Mouse (Mus musculus) MEL (cell line): ENCODE results near the gene Pcbp4. TPM values are rescaled to one million over a fixed set of nuclear protein-coding genes. Genes with fewer than 3 reads are reported as not detected.

Experiments
- DNase-seq: peaks from one replicate; pipeline ENCODE4 v3.0.0; 2011; ENCODE audit warnings: low read depth, low spot score
- H3K27ac ChIP-seq: 2 replicates; pipeline ENCODE4 v1.5.1; 2012; ENCODE audit warnings: low read depth, mild to moderate bottlenecking, control low read depth, low read length, moderate library complexity; ENCODE audit not compliant: control insufficient read depth
- H3K27me3 ChIP-seq, 2 experiments: fragments of 150-350 bp in 1 of 2; sonication (generic) in 1 of 2; 2 replicates each; pipeline ENCODE4 v1.6.1; 2012; ENCODE audit warnings: low read length in 2 of 2, mild to moderate bottlenecking in 2 of 2, improper control_type of control experiment in 1 of 2, moderate library complexity in 1 of 2; ENCODE audit not compliant: insufficient read depth in 2 of 2, control insufficient read depth in 1 of 2
- H3K36me3 ChIP-seq, 2 experiments: 2 replicates each; pipeline ENCODE4 v1.6.1; 2012 to 2014; ENCODE audit warnings: low read length in 2 of 2, improper control_type of control experiment in 1 of 2, inconsistent platforms in 1 of 2, mild to moderate bottlenecking in 1 of 2; ENCODE audit not compliant: insufficient read depth in 2 of 2, control insufficient read depth in 1 of 2
- H3K4me1 ChIP-seq, 2 experiments: fragments of 150-350 bp in 1 of 2; sonication (generic) in 1 of 2; 2 replicates each; pipeline ENCODE4 v1.6.1; 2012; ENCODE audit warnings: low read length in 2 of 2, improper control_type of control experiment in 1 of 2, mild to moderate bottlenecking in 1 of 2; ENCODE audit not compliant: insufficient read depth in 2 of 2, control insufficient read depth in 1 of 2
- H3K4me3 ChIP-seq, 2 experiments: fragments of 150-350 bp in 1 of 2; sonication (generic) in 1 of 2; 2 replicates each; pipeline ENCODE4 v1.5.1; 2012; ENCODE audit warnings: low read depth in 2 of 2, low read length in 2 of 2, mild to moderate bottlenecking in 2 of 2, moderate library complexity in 2 of 2, control low read depth in 1 of 2, improper control_type of control experiment in 1 of 2; ENCODE audit not compliant: control insufficient read depth in 1 of 2, insufficient read depth in 1 of 2
- H3K79me2 ChIP-seq: 2 replicates; pipeline ENCODE4 v1.6.1; 2012; ENCODE audit warnings: mild to moderate bottlenecking, low read length, moderate library complexity; ENCODE audit not compliant: control insufficient read depth, poor library complexity, insufficient read depth
- H3K9ac ChIP-seq: 2 replicates; pipeline ENCODE4 v1.6.1; 2012; ENCODE audit warnings: low read depth, mild to moderate bottlenecking, control low read depth, low read length, moderate library complexity; ENCODE audit not compliant: control insufficient read depth, poor library complexity, severe bottlenecking
- H3K9me3 ChIP-seq: fragments of 150-350 bp; sonication (generic); replicated peaks from 2 replicates; pipeline ENCODE4 v1.6.1; 2012; ENCODE audit warnings: mild to moderate bottlenecking, low read length, improper control_type of control experiment, moderate library complexity; ENCODE audit not compliant: insufficient read depth
- BHLHE40 ChIP-seq: IDR thresholded peaks from 2 replicates; pipeline ENCODE4 v1.6.1; 2012; ENCODE audit warnings: low read depth, mild to moderate bottlenecking, inconsistent platforms, low read length, improper control_type of control experiment, borderline replicate concordance
- CTCF ChIP-seq, 3 experiments: IDR thresholded peaks in 2 of 3; conservative IDR thresholded peaks in 1 of 3; 2 replicates each; pipeline ENCODE4 v1.5.1; 2011 to 2012; ENCODE audit warnings: low read length in 3 of 3, low read depth in 2 of 3, mild to moderate bottlenecking in 2 of 3, improper control_type of control experiment in 1 of 3, inconsistent platforms in 1 of 3, mixed read lengths in 1 of 3, moderate library complexity in 1 of 3; ENCODE audit not compliant: control insufficient read depth in 1 of 3, insufficient read depth in 1 of 3, poor library complexity in 1 of 3, severe bottlenecking in 1 of 3
- ELF1 ChIP-seq: IDR thresholded peaks from 2 replicates; pipeline ENCODE4 v1.6.1; 2014; ENCODE audit warnings: low read depth, mild to moderate bottlenecking, inconsistent platforms, low read length, improper control_type of control experiment, moderate library complexity
- ETS1 ChIP-seq: IDR thresholded peaks from 2 replicates; pipeline ENCODE4 v1.6.1; 2012; ENCODE audit warnings: low read depth, mild to moderate bottlenecking, inconsistent platforms, low read length, improper control_type of control experiment, moderate library complexity
- GABPA ChIP-seq: IDR thresholded peaks from 2 replicates; pipeline ENCODE4 v1.6.1; 2012; ENCODE audit warnings: low read depth, mild to moderate bottlenecking, inconsistent platforms, low read length, improper control_type of control experiment, moderate library complexity
- GATA1 ChIP-seq: IDR thresholded peaks from 2 replicates; pipeline ENCODE4 v1.6.1; 2011; ENCODE audit warnings: low read depth, low read length, improper control_type of control experiment
- KAT2A ChIP-seq: conservative IDR thresholded peaks from 2 replicates; pipeline ENCODE4 v1.6.1; 2012; ENCODE audit warnings: low read depth, low read length, improper control_type of control experiment, inconsistent platforms
- MAFK ChIP-seq: IDR thresholded peaks from 2 replicates; pipeline ENCODE4 v1.6.1; 2011; ENCODE audit warnings: low read depth, mild to moderate bottlenecking, low read length, improper control_type of control experiment, borderline replicate concordance
- MEF2A ChIP-seq: IDR thresholded peaks from 2 replicates; pipeline ENCODE4 v1.6.1; 2014; ENCODE audit warnings: low read depth, mild to moderate bottlenecking, inconsistent platforms, low read length, improper control_type of control experiment; ENCODE audit not compliant: poor library complexity, insufficient replicate concordance, severe bottlenecking; ENCODE audit errors: extremely low read depth
- MXI1 ChIP-seq: IDR thresholded peaks from 2 replicates; pipeline ENCODE4 v1.6.1; 2011; ENCODE audit warnings: mild to moderate bottlenecking, low read depth, low read length, improper control_type of control experiment
- MYC ChIP-seq: IDR thresholded peaks from 2 replicates; pipeline ENCODE4 v1.6.1; 2011; ENCODE audit warnings: low read depth, mild to moderate bottlenecking, low read length, improper control_type of control experiment, moderate library complexity
- NELFE ChIP-seq: IDR thresholded peaks from 2 replicates; pipeline ENCODE4 v1.6.1; 2011; ENCODE audit warnings: low read depth, low read length, improper control_type of control experiment
- NRF1 ChIP-seq: IDR thresholded peaks from 2 replicates; pipeline ENCODE4 v1.6.1; 2014; ENCODE audit warnings: low read depth, mild to moderate bottlenecking, inconsistent platforms, low read length, improper control_type of control experiment, moderate library complexity; ENCODE audit not compliant: poor library complexity, insufficient read depth, severe bottlenecking
- POLR2A ChIP-seq, 2 experiments: IDR thresholded peaks; 2 replicates each; pipeline ENCODE4 v1.6.1; 2011 to 2012; ENCODE audit warnings: low read length in 2 of 2, mild to moderate bottlenecking in 2 of 2, control low read depth in 1 of 2, improper control_type of control experiment in 1 of 2, low read depth in 1 of 2, moderate library complexity in 1 of 2; ENCODE audit not compliant: control insufficient read depth in 1 of 2, insufficient read depth in 1 of 2, poor library complexity in 1 of 2
- POLR2AphosphoS5 ChIP-seq: IDR thresholded peaks from 2 replicates; pipeline ENCODE4 v1.6.1; 2012; ENCODE audit warnings: low read depth, borderline replicate concordance, mild to moderate bottlenecking, inconsistent platforms, low read length, moderate library complexity, mixed read lengths
- SIN3A ChIP-seq: IDR thresholded peaks from 2 replicates; pipeline ENCODE4 v1.6.1; 2012; ENCODE audit warnings: low read length, improper control_type of control experiment, inconsistent platforms
- SMC3 ChIP-seq: IDR thresholded peaks from 2 replicates; pipeline ENCODE4 v1.6.1; 2011; ENCODE audit warnings: low read depth, low read length, improper control_type of control experiment
- TAL1 ChIP-seq: IDR thresholded peaks from 2 replicates; pipeline ENCODE4 v1.6.1; 2012; ENCODE audit warnings: mild to moderate bottlenecking, inconsistent platforms, low read length, moderate library complexity, mixed read lengths
- TBP ChIP-seq: IDR thresholded peaks from 2 replicates; pipeline ENCODE4 v1.8.0; 2011; ENCODE audit warnings: low read depth, low read length, improper control_type of control experiment
- TCF12 ChIP-seq: IDR thresholded peaks from 2 replicates; pipeline ENCODE4 v1.6.1; 2014; ENCODE audit warnings: low read depth, mild to moderate bottlenecking, inconsistent platforms, low read length, improper control_type of control experiment, moderate library complexity
- UBTF ChIP-seq: IDR thresholded peaks from 2 replicates; pipeline ENCODE4 v1.6.1; 2012; ENCODE audit warnings: low read depth, mild to moderate bottlenecking, inconsistent platforms, low read length, improper control_type of control experiment, moderate library complexity, borderline replicate concordance; ENCODE audit not compliant: insufficient read depth
- USF2 ChIP-seq, 2 experiments: IDR thresholded peaks; 2 replicates each; pipeline ENCODE4 v1.6.1; 2011 to 2012; ENCODE audit warnings: improper control_type of control experiment in 2 of 2, low read length in 2 of 2, borderline replicate concordance in 1 of 2, inconsistent platforms in 1 of 2, low read depth in 1 of 2, mild to moderate bottlenecking in 1 of 2; ENCODE audit not compliant: insufficient read depth in 1 of 2
- ZC3H11A ChIP-seq: IDR thresholded peaks from 2 replicates; pipeline ENCODE4 v1.6.1; 2012; ENCODE audit warnings: low read depth, mild to moderate bottlenecking, inconsistent platforms, low read length, improper control_type of control experiment
- ZKSCAN1 ChIP-seq: IDR thresholded peaks from 2 replicates; pipeline ENCODE4 v1.6.1; 2012; ENCODE audit warnings: low read depth, mild to moderate bottlenecking, inconsistent platforms, low read length, improper control_type of control experiment, moderate library complexity
- ZMIZ1 ChIP-seq: IDR thresholded peaks from 2 replicates; pipeline ENCODE4 v1.6.1; 2012; ENCODE audit warnings: low read depth, mild to moderate bottlenecking, inconsistent platforms, low read length, improper control_type of control experiment, moderate library complexity
- polyA plus RNA-seq, 2 experiments: library from polyadenylated mRNA; stranded (reverse) in 1 of 2; unstranded in 1 of 2; fragments of >175 nt in 1 of 2; fragments of >200 nt in 1 of 2; gene quantifications; 2 replicates each; pipeline versions ENCODE4 v1.2.1 to v1.2.4; 2012; ENCODE audit warnings: low replicate concordance in 2 of 2, low read depth in 1 of 2; ENCODE audit not compliant: insufficient read length in 2 of 2, insufficient read depth in 1 of 2, missing spikeins in 1 of 2
- total RNA-seq: library from RNA; depleted of rRNA; stranded (reverse); fragments of 300-350 nt; gene quantifications from 2 replicates; pipeline ENCODE4 v1.2.3, GENCODE M21; 2012

Gene Pcbp4
- total and polyA plus RNA-seq, 3 experiments = 7.7 to 36.6 TPM; not detected in 1

DNA sequence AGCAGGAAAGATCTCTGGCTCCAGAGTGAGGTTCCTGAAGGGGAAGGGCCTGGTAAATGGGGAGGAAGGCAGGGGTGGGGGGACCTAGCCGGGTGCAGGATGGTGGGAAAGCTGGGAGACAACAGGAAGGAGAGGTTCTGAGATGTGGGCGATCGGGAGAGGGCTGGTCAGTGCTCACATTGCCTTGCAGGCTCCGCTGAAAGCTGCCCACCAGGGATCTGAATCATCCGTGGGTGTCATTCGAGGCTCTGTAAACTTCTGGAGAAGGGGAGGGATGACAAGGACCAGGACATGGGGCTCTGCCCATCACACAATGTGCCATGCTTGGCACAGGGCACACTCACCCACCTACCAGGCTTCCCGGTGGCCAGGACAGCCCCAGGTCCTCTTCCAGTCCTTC, 19.7 kb upstream of the Pcbp4 start:
- Histone ChIP-seq H3K9me3 (no peaks in the 10 kb centered on the region), H3K27ac (no peak overlapping the region), H3K4me1 (peaks cover 0 to 28% of the 10 kb centered on the region in 2 experiments; a peak in 3 of 4 replicates), H3K79me2 (peaks cover 24% of the 10 kb centered on the region), H3K27me3 (no peaks in the 10 kb centered on the region), H3K9ac (no peak overlapping the region), H3K36me3 (peaks cover 4 to 9% of the 10 kb centered on the region in 2 experiments; a peak in 3 of 4 replicates), H3K4me3 (no peak overlapping the region)
- DNase-seq = no peak
- TF ChIP-seq MXI1 (no peak), NELFE (no peak), GABPA (no peak), ZKSCAN1 (no peak), USF2 (IDR thresholded peaks at IDR 0.05; ENCODE audit: borderline replicate concordance in 1 of 2, insufficient read depth in 1 of 2, low read depth in 1 of 2, low read length in 2 of 2) (no peak), TCF12 (no peak), POLR2A (IDR thresholded peaks at IDR 0.05; ENCODE audit: control insufficient read depth in 1 of 2, insufficient read depth in 1 of 2, low read depth in 1 of 2, low read length in 2 of 2, poor library complexity in 1 of 2) (peak in 1 of 2 experiments; percentile 36; a peak in 1 of 4 replicates), GATA1 (no peak)

DNA sequence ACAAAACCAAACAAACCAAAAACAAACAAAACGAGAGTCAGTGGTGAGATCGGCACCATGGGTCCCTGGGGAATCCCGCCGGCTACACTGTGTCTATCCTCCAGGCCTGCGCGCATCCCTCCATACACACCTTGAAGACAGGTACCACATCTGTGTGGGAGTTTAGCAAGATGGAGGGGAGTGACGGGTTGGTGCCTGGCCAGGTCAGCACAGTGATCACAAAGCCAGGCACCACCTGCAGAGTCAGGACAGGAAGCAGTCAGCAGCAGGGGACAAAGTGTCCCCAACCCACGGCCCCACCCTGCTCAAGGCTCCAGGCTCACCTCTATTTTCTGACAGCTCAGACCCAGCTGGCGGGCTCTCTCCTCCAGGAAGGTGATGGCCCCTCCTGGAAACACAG, 16.5 kb upstream of the Pcbp4 start:
- Histone ChIP-seq H3K4me1 (peaks cover 0 to 22% of the 10 kb centered on the region in 2 experiments; a peak in 3 of 4 replicates), H3K4me3 (no peak overlapping the region)

DNA sequence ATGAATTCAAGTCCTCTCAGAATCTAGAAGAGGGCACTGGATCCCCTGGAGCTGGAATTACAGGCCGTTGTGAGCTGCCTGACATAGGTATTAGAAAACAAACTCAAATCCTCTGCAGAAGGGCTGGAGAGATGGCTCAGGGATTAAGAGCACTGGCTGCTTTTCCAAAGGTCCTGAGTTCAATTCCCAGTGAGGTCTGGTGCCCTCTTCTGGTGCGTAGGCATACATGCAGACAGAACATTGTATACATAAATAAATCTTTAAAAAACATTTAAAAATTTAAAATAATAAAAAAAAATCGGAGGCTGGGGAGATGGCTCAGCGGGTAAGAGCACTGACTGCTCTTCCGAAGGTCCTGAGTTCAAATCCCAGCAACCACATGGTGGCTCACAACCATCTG, 10.4 kb upstream of the Pcbp4 start:
- H3K27ac ChIP-seq = no peak overlapping the region
- peaks cover 0 to 10% of the 10 kb centered on the region in 2 experiments; a peak in 2 of 4 replicates for H3K4me1 ChIP-seq
- no peaks in the 10 kb centered on the region; the same call in 1 of the 2 replicates for H3K79me2 ChIP-seq
- TF ChIP-seq SIN3A (no peak), ZMIZ1 (no peak), ETS1 (no peak), SMC3 (no peak), MAFK (no peak), NRF1 (no peak), USF2 (IDR thresholded peaks at IDR 0.05; ENCODE audit: borderline replicate concordance in 1 of 2, insufficient read depth in 1 of 2, low read depth in 1 of 2, low read length in 2 of 2) (no peak), ELF1 (no peak), BHLHE40 (no peak), POLR2A (IDR thresholded peaks at IDR 0.05; ENCODE audit: control insufficient read depth in 1 of 2, insufficient read depth in 1 of 2, low read depth in 1 of 2, low read length in 2 of 2, poor library complexity in 1 of 2) (no peak), TAL1 (no peak), TBP (no peak), TCF12 (no peak), UBTF (no peak), ZC3H11A (no peak)
- H3K4me3 ChIP-seq = no peak overlapping the region
- H3K27me3 ChIP-seq = no peaks in the 10 kb centered on the region
- H3K9me3 ChIP-seq = no peaks in the 10 kb centered on the region
- peaks cover 0 to 5% of the 10 kb centered on the region in 2 experiments; a peak in 2 of 4 replicates for H3K36me3 ChIP-seq
- H3K9ac ChIP-seq = no peak overlapping the region
- DNase-seq = no peak

More for the DNA sequence above, 16.5 kb upstream of the Pcbp4 start:
- Histone ChIP-seq H3K79me2 (peaks cover 6% of the 10 kb centered on the region; the same call in 1 of the 2 replicates), H3K27ac (no peak overlapping the region), H3K36me3 (peaks cover 4 to 10% of the 10 kb centered on the region in 2 experiments; a peak in 3 of 4 replicates), H3K27me3 (no peaks in the 10 kb centered on the region), H3K9ac (no peak overlapping the region), H3K9me3 (no peaks in the 10 kb centered on the region)
- TF ChIP-seq SIN3A (no peak), NRF1 (no peak), ELF1 (no peak), POLR2AphosphoS5 (no peak), KAT2A (no peak), MEF2A (no peak), TAL1 (no peak), MYC (no peak), CTCF (IDR thresholded peaks at IDR 0.05 in 2 of 3, conservative IDR thresholded peaks at IDR 0.05 in 1 of 3; ENCODE audit: control insufficient read depth in 1 of 3, insufficient read depth in 1 of 3, low read depth in 2 of 3, low read length in 3 of 3, poor library complexity in 1 of 3, severe bottlenecking in 1 of 3) (no peak)
- DNase-seq = no peak
